26 mouse cellular contexts compared by ENCODE assay signal in genomic region chr9:106096683-106097082, GRCm38 (mm10). TPM values are rescaled to one million over a fixed set of nuclear protein-coding genes. Genes with fewer than 3 reads are reported as not detected.
DNase-seq lines count a peak whose midpoint lies in the region; ATAC-seq lines count a peak whose summit lies in the region.
"Had no signal": no experiment of that assay in that cellular context is flagged by ENCODE, and none has a peak within 500 bp of the region (broad histone marks: within the 10 kb centered on the region; RNA-seq: fewer than 3 reads in every experiment).

Gene Col6a4 (minus strand): TSS chr9:106096783.

- H3K9ac ChIP-seq in intestine, embryonic 14.5 days (ENCODE audit: low read length): peak within 1 kb of the TSS; percentile 13
- no peak within 1 kb of the TSS for H3K9ac ChIP-seq in stomach, embryonic 15.5 days
- H3K9ac ChIP-seq in forebrain, embryonic 15.5 days (replicated peaks): no peak within 1 kb of the TSS
- H3K9ac ChIP-seq: forebrain, embryonic 13.5 days; liver, embryonic 14.5 days; midbrain, embryonic 13.5 days; neural tube, embryonic 12.5 days had no signal

- peak within 1 kb of the TSS; percentile 13 for H3K4me3 ChIP-seq in intestine, embryonic 14.5 days (ENCODE audit: low read depth, low read length)
- peak within 1 kb of the TSS; percentile 15; the same call in 1 of the 2 replicates for H3K4me3 ChIP-seq in stomach, embryonic 15.5 days (replicated peaks)
- H3K4me3 ChIP-seq in forebrain, embryonic 15.5 days: no peak within 1 kb of the TSS
- H3K4me3 ChIP-seq: erythroblast, embryonic 14.5 days; forebrain, embryonic 13.5 days; heart, embryonic 10.5 days; midbrain, embryonic 13.5 days; neural tube, embryonic 12.5 days had no signal

- no peaks in the 10 kb centered on the region for H3K27me3 ChIP-seq in intestine, embryonic 14.5 days (replicated peaks; ENCODE audit: control insufficient read depth, insufficient read depth, low read length)
- no peaks in the 10 kb centered on the region for H3K27me3 ChIP-seq in stomach, embryonic 15.5 days (replicated peaks)
- H3K27me3 ChIP-seq in forebrain, embryonic 15.5 days: no peaks in the 10 kb centered on the region
- H3K27me3 ChIP-seq: forebrain, embryonic 13.5 days; midbrain, embryonic 13.5 days; neural tube, embryonic 12.5 days had no signal

- no peaks in the 10 kb centered on the region for H3K4me1 ChIP-seq in intestine, embryonic 14.5 days (replicated peaks; ENCODE audit: control insufficient read depth, insufficient read depth, low read length)
- H3K4me1 ChIP-seq in stomach, embryonic 15.5 days: no peaks in the 10 kb centered on the region
- H3K4me1 ChIP-seq in forebrain, embryonic 15.5 days: no peaks in the 10 kb centered on the region
- H3K4me1 ChIP-seq: forebrain, embryonic 13.5 days; heart, embryonic 10.5 days; neural tube, embryonic 12.5 days had no signal

- H3K36me3 ChIP-seq in intestine, embryonic 14.5 days (ENCODE audit: control insufficient read depth, insufficient read depth, low read length): no peaks in the 10 kb centered on the region
- H3K36me3 ChIP-seq in stomach, embryonic 15.5 days: no peaks in the 10 kb centered on the region
- H3K36me3 ChIP-seq in forebrain, embryonic 15.5 days: no peaks in the 10 kb centered on the region
- H3K36me3 ChIP-seq: heart, embryonic 10.5 days; midbrain, embryonic 13.5 days; neural tube, embryonic 12.5 days had no signal

- peak; percentile 4 for DNase-seq in adrenal gland, postnatal 10 days
- DNase-seq in adrenal gland, adult 8-10 months: no peak
- DNase-seq in kidney, postnatal 4 days: peak; percentile 27 to 48
- DNase-seq in kidney, adult 18-20 months: no peak
- DNase-seq in intestine, embryonic 14.5 days (ENCODE audit: low spot score): no peak
- DNase-seq in layer of hippocampus, adult 9-10 months (ENCODE audit: low spot score): no peak
- DNase-seq: cerebellum, adult 2 months; gastrocnemius, postnatal 25 days; heart, postnatal 10 days; right cerebral cortex, postnatal 14 days; thymus, postnatal 4 days had no signal

- ATAC-seq in intestine, embryonic 14.5 days (replicated peaks; ENCODE audit: low FRiP score, low TSS enrichment, low read depth): no peak
- ATAC-seq in stomach, embryonic 15.5 days (ENCODE audit: insufficient read depth, low FRiP score, low read depth): no peak
- no peak for ATAC-seq in forebrain, embryonic 15.5 days (replicated peaks)
- ATAC-seq: CD4-positive, CD25-positive, alpha-beta regulatory T cell, adult 4 months; forebrain, embryonic 13.5 days; inflammation-experienced regulatory T-cells, adult 6 months; lung, postnatal 0 days; midbrain, embryonic 13.5 days; Patski had no signal

- H3K4me2 ChIP-seq in intestine, embryonic 14.5 days (ENCODE audit: low read length): peak within 1 kb of the TSS; percentile 34
- peak within 1 kb of the TSS; percentile 3; the same call in 1 of the 2 replicates for H3K4me2 ChIP-seq in stomach, embryonic 15.5 days
- H3K4me2 ChIP-seq in forebrain, embryonic 15.5 days (replicated peaks): no peak within 1 kb of the TSS
- H3K4me2 ChIP-seq: forebrain, embryonic 13.5 days; midbrain, embryonic 13.5 days; neural tube, embryonic 12.5 days had no signal

- H3K27ac ChIP-seq in intestine, embryonic 14.5 days (ENCODE audit: low read depth): no peak within 1 kb of the TSS
- H3K27ac ChIP-seq in stomach, embryonic 15.5 days: no peak within 1 kb of the TSS
- no peak within 1 kb of the TSS for H3K27ac ChIP-seq in forebrain, embryonic 15.5 days (replicated peaks)
- H3K27ac ChIP-seq: forebrain, embryonic 13.5 days; heart, embryonic 10.5 days; liver, embryonic 14.5 days; midbrain, embryonic 13.5 days; neural tube, embryonic 12.5 days had no signal

- 41% methylated on average over 7 of the region's 7 CpGs for WGBS in intestine, embryonic 14.5 days
- WGBS in stomach, embryonic 15.5 days: 49% methylated on average over 7 of the region's 7 CpGs
- 63% methylated on average over 7 of the region's 7 CpGs for WGBS in forebrain, embryonic 15.5 days

- no peaks in the 10 kb centered on the region for H3K9me3 ChIP-seq in intestine, embryonic 14.5 days (ENCODE audit: control insufficient read depth, low read length)
- no peaks in the 10 kb centered on the region for H3K9me3 ChIP-seq in stomach, embryonic 15.5 days
- no peaks in the 10 kb centered on the region for H3K9me3 ChIP-seq in forebrain, embryonic 15.5 days
- H3K9me3 ChIP-seq: forebrain, embryonic 13.5 days; heart, embryonic 10.5 days; midbrain, embryonic 13.5 days; neural tube, embryonic 12.5 days had no signal

RNA-seq across cellular contexts. Expression of gene Col6a4, which starts in this region (rescaled TPM):
- 1 to 10 TPM in 1 of 2 experiments, under 1 TPM in 1; 0.96 to 1.7 TPM for total RNA-seq in adrenal gland, postnatal 10 days (2021)
- total RNA-seq in adrenal gland, adult 8-10 months (2022): 1 to 10 TPM in 1 of 4 experiments, under 1 TPM in 3; 0.11 to 1.2 (median 0.58) TPM
- 57.6 and 64.5 TPM in 2 replicates for polyA plus RNA-seq in intestine, embryonic 14.5 days (2014; fragmentation: Nextera tagmentation; extraction: Ambion mirVana)
- 32.4 and 41.9 TPM in 2 replicates for polyA plus RNA-seq in stomach, embryonic 15.5 days (2015; fragmentation: Nextera tagmentation; extraction: Ambion mirVana)
- polyA plus RNA-seq in forebrain, embryonic 15.5 days (2015; fragmentation: Nextera tagmentation; extraction: Ambion mirVana): 0.53 and 0.86 TPM in 2 replicates
- total RNA-seq: common myeloid progenitor, adult 5-6 weeks; gastrocnemius, postnatal 25 days; megakaryocyte, adult 5-6 weeks had no signal
- polyA plus RNA-seq: CD4-positive, CD25-positive, alpha-beta regulatory T cell, adult 4 months; embryonic facial prominence, embryonic 11.5 days; erythroblast, embryonic 14.5 days; inflammation-experienced regulatory T-cells, adult 6 months had no signal

Comparison
In these comparisons a context has a peak if more than half of its experiments do, and no peak if none do; other contexts are left out.
1. RNA of gene Col6a4 (polyA plus RNA-seq): 57.6 to 64.5 TPM in intestine, embryonic 14.5 days and 32.4 to 41.9 TPM in stomach, embryonic 15.5 days; 0.53 to 0.86 TPM in forebrain, embryonic 15.5 days; every median in the first group is over 10 times any median in the second.
2. DNase-seq: peak in adrenal gland, postnatal 10 days (single experiment) and kidney, postnatal 4 days (2 of 2); none in adrenal gland, adult 8-10 months (single experiment), kidney, adult 18-20 months (single experiment), intestine, embryonic 14.5 days (single experiment) and layer of hippocampus, adult 9-10 months (single experiment).